Mouse (Mus musculus) layer of hippocampus, adult 11-12 months (tissue): ENCODE results near the gene Vstm2a.

Experiments used
- DNase-seq: peaks from one replicate; pipeline ENCODE4 v3.0.0; 2022; ENCODE audit warnings: low spot score

The Vstm2a gene

GRCm38 (mm10) chr11:16439548-16440251, 182.2 kb downstream of the Vstm2a start:
- DNase-seq, result no peak
